Mouse (Mus musculus) left cerebral cortex, adult 2 months (tissue): ENCODE results near the gene Cstad. TPM values are rescaled to one million over a fixed set of nuclear protein-coding genes. Genes with fewer than 3 reads are reported as not detected.

Source experiments
- DNase-seq, 2 experiments: peaks; one replicate each; pipeline ENCODE4 v3.0.0; 2021 to 2022; ENCODE audit warnings: low spot score in 2 of 2, mixed read lengths in 1 of 2; ENCODE audit errors: extremely low spot score in 1 of 2
- H3K27ac ChIP-seq: fragments of 200-600 bp; 2 replicates; pipeline ENCODE4 v1.8.1; 2022
- H3K4me3 ChIP-seq: fragments of 200-600 bp; 2 replicates; pipeline ENCODE4 v1.8.1; 2022
- CTCF ChIP-seq: fragments of 200-600 bp; IDR thresholded peaks from 2 replicates; pipeline ENCODE4 v1.8.1; 2022; ENCODE audit warnings: antibody characterized with exemption, mild to moderate bottlenecking, moderate library complexity
- intact Hi-C: fragments of 180-260 bp; cut with DNase I; formaldehyde crosslinking; loops from one replicate; pipeline ENCODE4 v1.15.1; 2025
- total RNA-seq, 2 experiments: library from RNA; stranded (reverse); gene quantifications; 2 replicates each; pipeline ENCODE4 v1.2.3; 2021

Cstad gene
- total RNA-seq, 2 experiments from 2014 or later: 2.8 to 5.7 TPM

DNA sequence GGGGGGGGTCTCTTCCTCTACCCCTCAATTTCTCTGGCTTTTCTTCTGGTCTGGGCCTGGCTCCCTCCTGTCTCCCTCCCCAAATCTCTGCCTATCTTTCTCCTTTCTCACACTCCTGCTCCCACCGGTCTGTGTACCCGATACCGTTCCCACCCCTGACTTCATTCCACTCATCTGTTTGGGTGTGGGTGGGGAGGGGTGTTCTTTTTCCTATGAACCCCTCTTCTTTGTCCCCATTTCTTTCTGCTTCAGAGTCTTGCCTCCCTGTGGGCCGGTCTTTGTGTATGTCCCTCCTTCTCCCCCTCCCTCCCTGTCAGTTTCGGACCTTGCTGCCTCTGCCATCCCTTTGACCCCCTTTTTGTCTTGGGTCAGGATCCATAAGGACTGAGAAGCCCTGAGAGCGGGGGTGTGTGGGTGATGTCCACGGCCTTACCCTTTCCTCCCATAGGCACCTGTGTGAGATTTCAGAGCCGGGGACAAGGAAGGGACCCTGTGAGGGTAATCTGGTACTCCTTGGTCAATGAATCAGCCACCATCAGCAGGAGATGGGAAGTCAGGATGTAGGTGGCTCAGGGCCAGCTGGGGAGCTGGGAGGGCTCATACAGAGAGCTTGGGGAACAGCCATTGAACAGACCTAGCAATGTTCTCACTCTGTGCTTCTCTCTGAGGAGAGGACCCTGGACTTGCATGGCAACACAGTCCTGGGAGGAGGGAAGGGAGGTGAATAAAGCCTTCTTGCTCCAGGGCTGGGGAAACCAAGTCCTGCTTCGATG lies 19.5 kb downstream of the Cstad start:
- intact Hi-C loops: loop anchor here (5.0 kb wide), 3 partner anchors 98 to 178 kb away; partner anchors contain the start of gene Ier5l
- Histone ChIP-seq H3K4me3 (peak overlapping the region; percentile 35), H3K27ac (peak overlapping the region; percentile 82)
- TF ChIP-seq CTCF: no peak
- DNase-seq: no peak

DNA sequence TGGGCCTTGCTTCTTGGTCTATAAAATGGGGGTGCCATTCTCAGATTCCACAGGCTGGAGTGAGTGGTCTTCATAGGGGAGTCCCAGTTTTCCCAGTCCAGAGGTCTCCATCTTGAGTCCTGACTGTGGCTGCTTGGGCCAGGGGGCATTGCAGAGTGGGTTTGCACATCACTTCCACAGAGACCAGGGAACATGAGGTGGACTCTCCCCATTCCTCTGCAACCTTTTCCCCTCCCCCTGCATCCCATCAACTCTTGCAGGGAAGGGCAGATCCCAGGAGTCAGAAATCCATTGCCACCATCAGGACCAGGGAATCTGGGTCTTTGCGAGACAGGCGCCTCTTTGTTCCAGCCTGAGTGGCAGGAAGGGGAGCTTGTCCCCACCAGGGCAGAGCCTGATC lies 21.0 kb downstream of the Cstad start:
- DNase-seq: no peak
- intact Hi-C loops: no loop called here
- TF ChIP-seq CTCF: no peak

DNA sequence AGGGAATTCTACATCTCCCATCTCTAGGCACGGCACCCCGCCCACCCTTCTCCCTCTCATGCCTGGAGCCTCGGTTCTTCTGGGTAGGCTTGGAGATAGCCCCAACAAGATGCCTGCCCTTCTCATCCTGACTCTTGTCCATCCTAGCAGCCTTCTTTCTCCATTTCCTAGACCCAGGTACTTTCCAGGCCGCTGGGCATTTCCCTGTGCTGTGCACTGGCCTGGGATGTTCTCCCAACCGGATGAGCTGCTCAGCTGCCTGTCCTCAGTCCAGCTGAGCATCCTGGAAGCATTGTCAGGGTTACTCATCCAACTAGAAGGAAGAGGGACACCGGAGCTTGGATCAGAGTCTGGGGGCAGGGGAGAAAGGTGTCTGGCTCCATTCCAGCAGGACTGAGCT lies 21.6 kb downstream of the Cstad start:
- DNase-seq: no peak
- Histone ChIP-seq H3K4me3 (no peak overlapping the region), H3K27ac (no peak overlapping the region)
- intact Hi-C loops: no loop called here
- TF ChIP-seq CTCF: no peak

More for the DNA sequence above, 21.0 kb downstream of the Cstad start:
- Histone ChIP-seq H3K4me3 (no peak overlapping the region), H3K27ac (no peak overlapping the region; the same call in 1 of the 2 replicates)

- Histone ChIP-seq H3K27ac (no peak overlapping the region), H3K4me3 (no peak overlapping the region)
- no peak for DNase-seq
- intact Hi-C loops: no loop called here
- TF ChIP-seq CTCF: no peak
Observed at GRCm38 (mm10) chr2:30618487-30619248, 23.8 kb downstream of the Cstad start.

GRCm38 (mm10) chr2:30623873-30624272 lies 29.0 kb downstream of the Cstad start:
- Histone ChIP-seq H3K4me3 (no peak overlapping the region), H3K27ac (no peak overlapping the region)
- TF ChIP-seq CTCF: no peak
- no peak for DNase-seq
- intact Hi-C loops: no loop called here

GRCm38 (mm10) chr2:30625296-30625826 lies 30.5 kb downstream of the Cstad start:
- DNase-seq: no peak
- Histone ChIP-seq H3K4me3 (no peak overlapping the region), H3K27ac (no peak overlapping the region)
- TF ChIP-seq CTCF: no peak
- intact Hi-C loops: no loop called here

- intact Hi-C loops: no loop called here
- TF ChIP-seq CTCF: no peak
- DNase-seq: no peak
- no peak overlapping the region for H3K4me3 ChIP-seq
- no peak overlapping the region for H3K27ac ChIP-seq
Observed at GRCm38 (mm10) chr2:30626058-30626675, 31.3 kb downstream of the Cstad start.

GRCm38 (mm10) chr2:30627338-30627737 lies 32.5 kb downstream of the Cstad start:
- Histone ChIP-seq H3K4me3 (no peak overlapping the region), H3K27ac (no peak overlapping the region)
- DNase-seq: no peak
- TF ChIP-seq CTCF: no peak
- intact Hi-C loops: no loop called here

- intact Hi-C loops: no loop called here
- H3K4me3 ChIP-seq: no peak overlapping the region
- H3K27ac ChIP-seq: peak overlapping the region; percentile 57; the same call in 1 of the 2 replicates
- DNase-seq: no peak
- TF ChIP-seq CTCF: no peak
Observed at GRCm38 (mm10) chr2:30628374-30628773, 33.5 kb downstream of the Cstad start.

DNA sequence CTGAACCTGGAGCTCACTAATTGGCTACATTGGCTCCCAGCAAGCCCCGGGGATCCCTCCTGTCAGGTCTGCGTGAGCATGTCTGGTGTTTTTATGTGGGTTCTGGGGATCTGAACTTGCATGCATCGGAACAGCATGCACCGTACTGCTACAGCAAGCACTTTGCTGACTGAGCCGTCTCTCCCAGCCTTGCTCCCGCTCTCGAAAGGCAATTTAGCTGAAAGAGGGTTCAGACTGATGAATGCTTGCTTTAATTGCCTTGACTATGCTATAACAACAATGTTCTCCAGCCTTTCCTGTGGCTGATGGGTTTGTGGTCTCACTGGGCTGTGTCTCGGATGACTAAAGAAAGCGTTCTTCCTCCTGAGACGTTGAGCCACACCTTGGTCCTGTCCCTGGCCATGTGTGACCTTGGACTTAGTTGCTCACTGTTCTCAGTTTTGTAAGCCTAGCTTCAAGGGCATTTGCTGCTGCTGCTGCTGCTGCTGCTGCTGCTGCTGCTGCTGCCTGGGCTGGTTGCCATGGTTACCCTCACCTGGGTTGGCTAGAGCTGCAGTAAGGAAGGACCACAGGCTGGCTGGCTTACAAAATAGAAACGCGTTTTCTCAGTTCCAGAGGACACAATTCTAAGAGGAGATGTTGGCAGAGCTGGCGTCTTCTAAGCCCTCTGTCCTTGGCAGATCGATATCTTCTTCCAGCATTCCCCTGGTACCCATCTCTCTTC lies 34.4 kb downstream of the Cstad start:
- peak overlapping the region; percentile 57 for H3K27ac ChIP-seq

DNA sequence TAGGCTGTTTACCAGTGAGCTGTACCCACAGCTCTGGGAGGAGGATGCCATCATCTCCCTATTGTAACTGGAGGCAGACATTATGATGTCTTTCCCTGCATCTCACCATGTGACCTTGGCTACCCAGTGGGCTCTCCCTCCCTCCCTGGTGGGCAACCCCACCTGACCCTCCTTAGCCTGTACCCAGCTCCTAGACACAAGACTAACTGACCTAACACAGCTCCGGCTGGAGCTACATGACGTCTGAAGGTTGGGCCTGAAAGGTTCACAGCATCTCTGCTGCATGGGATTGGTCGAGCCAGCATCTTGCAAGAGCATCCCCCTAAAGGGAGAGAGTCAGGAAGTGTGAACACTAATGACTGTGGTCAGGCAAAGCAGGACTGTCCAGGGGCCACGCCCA lies 35.0 kb downstream of the Cstad start:
- TF ChIP-seq CTCF: no peak
- Histone ChIP-seq H3K27ac (peak overlapping the region; percentile 64), H3K4me3 (no peak overlapping the region)
- intact Hi-C loops: no loop called here
- DNase-seq: no peak

More for the DNA sequence above, 34.4 kb downstream of the Cstad start:
- intact Hi-C loops: no loop called here
- TF ChIP-seq CTCF: no peak
- no peak for DNase-seq
- H3K4me3 ChIP-seq: no peak overlapping the region
